Comparison of ENCODE assay signal across 9 mouse cellular contexts in the genomic region with DNA sequence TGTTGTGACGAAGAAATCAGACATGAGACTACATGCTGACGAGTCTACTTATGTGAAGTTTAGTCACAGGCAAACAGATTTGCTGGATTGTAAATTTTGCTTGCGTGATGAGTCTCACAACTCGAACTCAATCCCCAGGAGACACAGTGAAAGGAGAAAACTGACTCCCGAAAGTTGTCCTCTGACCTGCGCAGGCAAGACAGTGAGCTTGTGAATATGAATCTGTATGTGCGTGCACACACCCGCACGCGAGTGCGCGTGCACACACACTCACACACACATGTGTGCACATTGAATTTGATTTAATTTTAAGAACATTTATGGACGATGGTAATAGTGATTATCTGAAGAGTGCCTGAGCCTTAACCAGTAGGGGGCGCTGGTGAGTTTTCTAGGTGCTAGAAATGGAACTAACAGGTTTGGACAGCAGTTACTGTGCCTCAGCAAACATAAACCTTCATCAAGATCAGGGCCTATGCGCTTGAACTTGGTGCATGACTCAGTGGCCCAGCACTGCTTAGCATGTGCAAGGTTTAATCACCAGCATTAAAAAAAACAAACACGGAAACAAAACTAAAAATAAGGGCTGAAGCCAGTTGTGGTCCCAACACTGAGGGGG. TPM values are rescaled to one million over a fixed set of nuclear protein-coding genes. Genes with fewer than 3 reads are reported as not detected.
DNase-seq lines count a peak whose midpoint lies in the region; ATAC-seq lines count a peak whose summit lies in the region.
"Had no signal": no experiment of that assay in that cellular context is flagged by ENCODE, and none has a peak within 500 bp of the region (broad histone marks: within the 10 kb centered on the region; RNA-seq: fewer than 3 reads in every experiment).

No protein-coding gene starts in this region.

- no peak overlapping the region for H3K4me2 ChIP-seq in midbrain, embryonic 11.5 days
- no peak overlapping the region for H3K4me2 ChIP-seq in midbrain, embryonic 13.5 days (replicated peaks)
- H3K4me2 ChIP-seq in forebrain, embryonic 14.5 days (ENCODE audit: low read length): no peak overlapping the region
- H3K4me2 ChIP-seq: heart, embryonic 15.5 days had no signal

- ATAC-seq in midbrain, embryonic 11.5 days (ENCODE audit: low FRiP score): no peak
- ATAC-seq in midbrain, embryonic 13.5 days: no peak
- ATAC-seq in forebrain, embryonic 14.5 days: 0 out of 2 replicates have a peak, but pooled peaks have one; percentile 12

- no peak overlapping the region for H3K4me3 ChIP-seq in midbrain, embryonic 11.5 days (ENCODE audit: low read depth, low read length)
- H3K4me3 ChIP-seq in midbrain, embryonic 13.5 days (replicated peaks): no peak overlapping the region
- H3K4me3 ChIP-seq in forebrain, embryonic 14.5 days (ENCODE audit: low read depth, low read length): no peak overlapping the region
- H3K4me3 ChIP-seq: heart, embryonic 15.5 days had no signal

- H3K27ac ChIP-seq in midbrain, embryonic 11.5 days (ENCODE audit: low read depth, low read length): no peak overlapping the region
- H3K27ac ChIP-seq in midbrain, embryonic 13.5 days: no peak overlapping the region
- no peak overlapping the region for H3K27ac ChIP-seq in forebrain, embryonic 14.5 days (ENCODE audit: low read depth, low read length)
- H3K27ac ChIP-seq: heart, embryonic 15.5 days had no signal

- peak; percentile 98 for DNase-seq in midbrain, embryonic 11.5 days (ENCODE audit: low spot score, missing footprints)
- DNase-seq in brain, adult 2 months (ENCODE audit: low read depth, low spot score): peak; percentile 89
- peak; percentile 88 for DNase-seq in forebrain, embryonic 14.5 days (ENCODE audit: low spot score)
- DNase-seq in kidney, postnatal 25 days: peak; percentile 79 to 93
- DNase-seq in lung, adult 18-20 months: peak; percentile 66 to 75
- peak; percentile 86 for DNase-seq in right cerebral cortex, postnatal 14 days
- DNase-seq in urinary bladder, postnatal 25 days (ENCODE audit: low spot score): peak; percentile 92

- H3K9ac ChIP-seq in midbrain, embryonic 11.5 days (ENCODE audit: low read length): no peak overlapping the region
- no peak overlapping the region for H3K9ac ChIP-seq in midbrain, embryonic 13.5 days (replicated peaks)
- H3K9ac ChIP-seq in forebrain, embryonic 14.5 days (ENCODE audit: low read length): no peak overlapping the region
- H3K9ac ChIP-seq: heart, embryonic 15.5 days had no signal

- 42% methylated on average over 16 of the region's 16 CpGs for WGBS in midbrain, embryonic 11.5 days
- WGBS in midbrain, embryonic 13.5 days: 38% methylated on average over 16 of the region's 16 CpGs
- WGBS in forebrain, embryonic 14.5 days: 39% methylated on average over 16 of the region's 16 CpGs

- H3K36me3 ChIP-seq in midbrain, embryonic 11.5 days (ENCODE audit: control insufficient read depth, insufficient read depth, low read length): no peaks in the 10 kb centered on the region
- H3K36me3 ChIP-seq in midbrain, embryonic 13.5 days: no peaks in the 10 kb centered on the region
- H3K36me3 ChIP-seq in forebrain, embryonic 14.5 days (ENCODE audit: control insufficient read depth, insufficient read depth, low read length): no peaks in the 10 kb centered on the region
- H3K36me3 ChIP-seq: heart, embryonic 15.5 days had no signal

- no peaks in the 10 kb centered on the region for H3K9me3 ChIP-seq in midbrain, embryonic 11.5 days (ENCODE audit: control insufficient read depth, low read length)
- no peaks in the 10 kb centered on the region for H3K9me3 ChIP-seq in midbrain, embryonic 13.5 days
- H3K9me3 ChIP-seq in forebrain, embryonic 14.5 days (replicated peaks; ENCODE audit: control insufficient read depth, low read length): no peaks in the 10 kb centered on the region
- H3K9me3 ChIP-seq: heart, embryonic 15.5 days had no signal

- no peaks in the 10 kb centered on the region for H3K4me1 ChIP-seq in midbrain, embryonic 11.5 days (ENCODE audit: control insufficient read depth, insufficient read depth, low read length)
- H3K4me1 ChIP-seq in midbrain, embryonic 13.5 days (replicated peaks): peaks cover 14% of the 10 kb centered on the region; the same call in 1 of the 2 replicates
- no peaks in the 10 kb centered on the region for H3K4me1 ChIP-seq in forebrain, embryonic 14.5 days (ENCODE audit: control insufficient read depth, insufficient read depth, low read length)

- H3K27me3 ChIP-seq in midbrain, embryonic 11.5 days (ENCODE audit: control insufficient read depth, insufficient read depth, low read length): no peaks in the 10 kb centered on the region
- peaks cover 16% of the 10 kb centered on the region; the same call in 1 of the 2 replicates for H3K27me3 ChIP-seq in midbrain, embryonic 13.5 days
- 0 out of 2 replicates have a peak, but pooled peaks cover 4% of the 10 kb centered on the region for H3K27me3 ChIP-seq in forebrain, embryonic 14.5 days (replicated peaks; ENCODE audit: control insufficient read depth, insufficient read depth, low read length)

RNA-seq across cellular contexts. Expression of a gene that starts 35.4 kb away (rescaled TPM):
- 0.04 TPM in 1 of 2 replicates, not detected in the other for polyA plus RNA-seq in midbrain, embryonic 11.5 days (2014; fragmentation: Nextera tagmentation; extraction: Ambion mirVana)
- 0.32 and 0.42 TPM in 2 replicates for polyA plus RNA-seq in midbrain, embryonic 13.5 days (2015; fragmentation: Nextera tagmentation; extraction: Ambion mirVana)
- polyA plus RNA-seq in forebrain, embryonic 14.5 days (2014; fragmentation: Nextera tagmentation; extraction: Ambion mirVana): 0.35 and 0.41 TPM in 2 replicates

RNA-seq across cellular contexts. Expression of a gene that starts 51.3 kb away (rescaled TPM):
- 20.0 and 28.3 TPM in 2 replicates for polyA plus RNA-seq in midbrain, embryonic 11.5 days (2014; fragmentation: Nextera tagmentation; extraction: Ambion mirVana)
- polyA plus RNA-seq in midbrain, embryonic 13.5 days (2015; fragmentation: Nextera tagmentation; extraction: Ambion mirVana): 29.8 and 30.8 TPM in 2 replicates
- 13.9 and 18.9 TPM in 2 replicates for polyA plus RNA-seq in forebrain, embryonic 14.5 days (2014; fragmentation: Nextera tagmentation; extraction: Ambion mirVana)

RNA-seq across cellular contexts. Expression of a gene that starts 51.5 kb away (rescaled TPM):
- polyA plus RNA-seq in midbrain, embryonic 11.5 days (2014; fragmentation: Nextera tagmentation; extraction: Ambion mirVana): 205 and 206 TPM in 2 replicates
- polyA plus RNA-seq in midbrain, embryonic 13.5 days (2015; fragmentation: Nextera tagmentation; extraction: Ambion mirVana): 221 and 223 TPM in 2 replicates
- polyA plus RNA-seq in forebrain, embryonic 14.5 days (2014; fragmentation: Nextera tagmentation; extraction: Ambion mirVana): 188 and 243 TPM in 2 replicates

RNA-seq across cellular contexts. Expression of a gene that starts 53.8 kb away (rescaled TPM):
- polyA plus RNA-seq in midbrain, embryonic 11.5 days (2014; fragmentation: Nextera tagmentation; extraction: Ambion mirVana): 1.8 and 2.9 TPM in 2 replicates
- polyA plus RNA-seq in midbrain, embryonic 13.5 days (2015; fragmentation: Nextera tagmentation; extraction: Ambion mirVana): 3.9 and 4.9 TPM in 2 replicates
- 3.3 and 3.9 TPM in 2 replicates for polyA plus RNA-seq in forebrain, embryonic 14.5 days (2014; fragmentation: Nextera tagmentation; extraction: Ambion mirVana)
